Mouse (Mus musculus): ENCODE measurements at regions not wholly inside any gene's neighbourhood (a gene's known extent, or its start where the extent isn't known, plus 50 kb on each side); places are given as distances from the start of the nearest gene placed in this dataset.

DNA sequence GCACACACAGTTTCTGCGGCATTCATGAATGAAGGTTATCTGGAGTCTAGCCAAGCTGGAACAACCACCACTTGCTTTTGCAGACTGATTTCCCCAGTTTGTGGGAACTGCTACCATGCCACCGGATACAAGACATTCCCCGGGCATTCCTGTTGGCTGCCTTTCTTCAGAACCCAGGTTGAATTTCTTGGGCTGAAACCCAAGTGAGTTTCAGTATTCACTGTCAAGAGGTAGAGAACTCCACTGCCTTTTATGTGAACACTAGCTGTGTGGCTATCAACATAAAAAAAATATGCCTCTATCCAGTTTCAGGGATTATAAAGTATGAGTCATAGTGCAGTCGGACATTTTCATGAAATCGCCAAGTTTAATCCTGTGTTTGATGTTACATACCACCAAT lies 216.3 kb upstream of the A1bg start:
- DNase-seq, result no peak

DNA sequence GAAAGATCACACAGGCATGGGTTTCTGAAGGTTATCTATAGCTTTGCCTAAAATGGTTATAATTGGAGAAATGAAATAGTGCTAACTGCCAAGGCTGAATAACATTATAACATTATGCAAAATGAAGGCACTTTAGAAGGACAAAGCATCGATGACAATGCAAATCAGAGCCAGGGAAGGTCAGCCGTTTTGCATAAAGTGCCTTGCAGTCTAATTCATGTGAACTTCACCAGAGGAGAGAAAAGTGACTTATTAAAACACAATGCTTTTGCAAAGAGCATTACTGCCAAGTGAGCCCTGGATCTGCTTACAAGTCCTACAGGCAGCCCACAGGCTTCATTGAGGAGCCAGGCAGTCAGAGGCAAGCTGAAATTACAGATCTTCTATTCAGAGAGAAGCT lies 214.0 kb upstream of the A1bg start:
- no peak for DNase-seq

DNA sequence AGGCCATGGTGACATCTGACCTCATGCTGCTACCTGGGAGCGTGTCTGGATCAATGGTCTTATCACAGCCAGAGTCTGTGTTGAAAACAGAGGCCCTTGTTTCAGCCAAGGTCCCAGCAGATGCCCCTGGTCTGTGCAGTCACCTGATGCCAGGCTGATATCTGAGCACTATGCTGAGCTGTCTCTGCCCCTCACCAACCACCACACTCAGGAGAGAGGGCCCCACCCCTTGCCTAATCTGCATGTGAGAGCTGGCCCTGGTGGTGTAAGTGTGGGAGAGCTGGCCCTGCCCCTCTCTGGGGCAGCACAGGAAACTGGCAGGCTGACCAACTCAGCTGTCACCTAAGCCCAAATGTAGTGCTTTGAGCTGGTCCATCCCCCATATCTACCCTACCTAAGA lies 210.5 kb upstream of the A1bg start:
- no peak for DNase-seq

DNA sequence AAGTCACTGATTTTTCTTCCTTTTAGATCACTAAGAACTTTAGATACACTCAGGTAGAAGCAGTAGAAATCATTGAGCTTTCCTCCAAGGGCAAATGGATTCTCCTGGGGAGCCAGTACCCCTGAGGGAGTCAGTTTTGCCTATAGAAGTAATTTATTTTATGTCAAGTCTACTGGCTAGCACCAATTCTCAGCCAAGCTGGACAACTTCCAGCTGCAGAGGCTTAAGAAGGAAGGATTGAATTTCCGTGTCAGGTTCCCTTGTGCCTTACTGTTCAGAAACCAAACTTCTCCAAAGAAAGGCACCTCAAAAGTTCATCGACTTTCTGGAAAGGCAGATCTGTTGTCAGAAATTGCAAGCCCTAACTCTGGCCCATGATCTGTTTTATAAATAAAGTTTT lies 205.2 kb upstream of the A1bg start:
- DNase-seq, result no peak

DNA sequence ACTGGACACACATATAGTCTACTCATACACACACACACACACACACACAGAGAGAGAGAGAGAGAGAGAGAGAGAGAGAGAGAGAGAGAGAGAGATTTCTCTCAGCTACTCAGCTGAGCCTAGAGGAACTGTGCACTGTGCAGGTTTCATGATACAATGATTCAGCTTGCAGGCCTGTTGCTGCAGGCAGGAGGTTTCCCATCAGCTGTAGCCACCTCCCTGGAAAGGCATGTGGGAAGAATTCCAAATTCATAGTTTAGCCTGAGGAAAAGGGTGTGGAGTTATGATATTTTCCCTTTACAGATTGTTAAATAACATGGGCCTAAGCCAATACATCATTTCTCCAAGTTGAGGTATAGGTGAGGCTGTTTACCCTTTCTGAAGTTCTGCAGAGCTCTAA lies 204.3 kb upstream of the A1bg start:
- no peak for DNase-seq

DNA sequence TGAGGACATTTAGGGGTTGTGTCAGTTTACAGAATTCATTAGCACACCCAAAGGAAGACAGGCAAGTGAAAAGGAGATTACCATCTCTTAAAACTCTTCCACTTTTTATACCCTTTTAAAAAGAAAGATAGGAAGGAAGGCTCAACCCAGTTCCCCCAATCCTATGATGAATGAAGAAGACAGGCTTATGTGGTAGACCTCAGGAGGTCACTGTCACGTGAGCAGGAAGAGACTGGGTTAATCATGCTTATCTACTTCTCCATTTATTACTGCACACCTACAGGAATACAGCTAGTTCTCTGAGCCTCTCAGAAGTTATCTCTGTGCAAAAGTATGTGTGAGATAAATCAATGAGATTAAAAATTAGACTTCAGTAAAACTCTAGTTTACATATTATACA lies 194.1 kb upstream of the A1bg start:
- DNase-seq, result no peak

DNA sequence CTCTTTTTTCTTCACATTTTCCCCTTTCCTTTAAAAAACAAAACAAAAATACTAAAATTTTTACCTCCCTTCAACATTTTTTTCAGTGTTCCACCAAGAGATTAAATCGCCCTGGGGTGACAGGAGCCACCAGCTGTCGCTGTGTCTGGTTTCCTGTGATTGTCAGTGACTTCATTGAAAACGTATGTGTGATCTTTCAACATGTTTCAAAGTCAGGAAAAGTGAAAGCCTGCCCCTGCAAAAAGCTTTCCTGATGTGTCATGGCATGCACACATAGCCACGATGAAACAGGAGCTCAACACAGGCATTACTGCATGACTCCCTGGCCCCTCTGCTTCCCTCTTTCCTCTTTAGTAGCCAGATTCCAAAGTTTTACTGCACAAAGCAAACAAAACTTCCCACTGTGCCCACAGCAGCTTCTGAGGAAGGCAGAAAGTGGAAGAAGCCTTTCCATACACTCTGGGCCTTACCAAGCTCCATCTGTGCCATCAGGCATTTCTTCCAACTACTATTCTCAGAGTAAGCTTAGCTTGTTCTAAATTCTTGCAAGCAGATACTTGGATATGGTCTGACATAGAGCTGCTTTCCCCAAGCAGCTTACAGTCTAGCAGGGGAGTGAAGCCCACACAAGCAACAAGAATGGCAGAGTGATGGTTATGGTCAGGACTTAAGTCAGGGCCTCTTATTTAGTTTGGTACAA lies 186.8 kb upstream of the A1bg start:
- DNase-seq, result peak; percentile 39

DNA sequence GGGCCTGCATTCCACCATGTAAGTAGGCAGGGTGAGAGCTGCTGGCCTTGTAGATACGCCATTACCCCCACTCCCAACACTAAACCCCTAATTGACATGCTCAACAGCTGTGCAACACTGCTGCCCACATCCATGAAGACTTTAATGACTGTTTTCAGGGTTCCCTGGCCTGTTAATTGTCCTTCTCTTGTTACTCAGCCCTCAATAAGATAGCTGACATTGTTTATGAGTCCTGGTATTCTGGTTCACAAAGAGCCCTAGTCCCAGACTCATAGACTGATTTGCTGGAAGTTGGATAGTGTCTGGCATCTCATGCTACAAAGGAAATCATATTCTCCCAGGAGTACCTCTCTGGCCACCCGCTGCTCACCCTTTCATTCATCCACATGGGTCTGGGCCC lies 186.1 kb upstream of the A1bg start:
- DNase-seq, result no peak

DNA sequence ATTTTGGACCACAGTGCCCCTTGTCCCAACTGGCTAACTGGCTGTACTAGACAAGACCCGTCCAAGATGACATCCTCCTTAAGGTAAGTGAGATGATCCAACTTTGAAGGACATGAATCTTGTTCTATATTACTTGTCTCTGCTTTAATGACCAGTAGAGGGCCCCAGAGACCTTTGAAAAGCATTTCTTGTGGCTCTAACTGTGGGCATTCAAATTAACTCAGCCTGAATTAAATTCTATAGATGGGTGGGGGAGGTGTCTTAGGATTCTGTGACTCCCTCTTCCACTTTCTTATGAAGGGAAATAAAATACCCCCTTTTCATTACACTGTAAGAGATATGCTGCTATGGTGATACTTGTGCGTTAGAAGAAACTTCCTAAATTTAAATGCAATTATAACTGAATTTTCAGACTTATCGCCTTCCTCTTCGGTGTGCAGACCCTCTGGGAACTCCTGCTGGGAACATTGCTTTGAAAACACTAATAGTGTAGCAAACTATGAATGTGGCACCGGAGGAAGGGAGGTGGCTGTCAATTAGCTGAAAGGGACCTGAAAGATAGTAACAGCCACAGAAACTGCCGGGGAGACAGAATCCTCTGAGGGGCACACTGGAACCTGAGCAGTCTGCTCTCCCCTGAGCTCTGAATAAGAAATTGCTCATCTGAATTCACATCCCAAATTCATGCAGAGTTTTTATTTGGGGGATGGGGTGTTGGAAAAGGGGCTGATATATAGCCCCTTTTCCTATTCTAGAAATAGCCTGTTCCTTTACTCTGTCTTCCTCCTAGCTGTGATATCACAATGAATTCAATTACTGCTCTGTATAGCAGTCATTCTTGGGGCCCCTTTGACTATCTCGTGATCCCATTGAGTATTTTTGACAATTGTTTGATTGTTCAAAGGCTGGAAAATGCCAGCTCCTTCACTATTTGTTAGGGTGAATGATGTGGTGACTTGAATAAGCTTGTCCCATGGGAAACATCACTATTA lies 179.9 kb upstream of the A1bg start:
- peak; percentile 51 for DNase-seq

DNA sequence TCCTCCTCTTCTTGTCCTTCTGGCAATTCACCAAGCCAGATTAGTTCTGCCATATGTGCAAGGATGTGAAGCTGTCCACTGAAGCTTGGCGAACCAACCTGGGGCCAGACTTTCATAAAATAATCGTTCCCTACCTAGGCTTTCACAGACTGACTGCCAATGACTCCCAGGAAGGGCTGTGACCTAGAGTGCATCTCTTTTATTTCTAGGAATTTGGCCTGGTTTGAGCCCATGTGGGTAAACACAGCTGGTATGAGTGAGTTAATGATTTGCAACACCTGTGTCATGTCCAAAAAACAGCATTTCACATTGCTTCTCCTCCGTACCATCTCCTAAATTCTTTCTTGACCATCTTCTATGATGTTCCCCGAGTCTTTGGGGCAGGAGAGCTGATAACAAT lies 178.0 kb upstream of the A1bg start:
- DNase-seq, result no peak

DNA sequence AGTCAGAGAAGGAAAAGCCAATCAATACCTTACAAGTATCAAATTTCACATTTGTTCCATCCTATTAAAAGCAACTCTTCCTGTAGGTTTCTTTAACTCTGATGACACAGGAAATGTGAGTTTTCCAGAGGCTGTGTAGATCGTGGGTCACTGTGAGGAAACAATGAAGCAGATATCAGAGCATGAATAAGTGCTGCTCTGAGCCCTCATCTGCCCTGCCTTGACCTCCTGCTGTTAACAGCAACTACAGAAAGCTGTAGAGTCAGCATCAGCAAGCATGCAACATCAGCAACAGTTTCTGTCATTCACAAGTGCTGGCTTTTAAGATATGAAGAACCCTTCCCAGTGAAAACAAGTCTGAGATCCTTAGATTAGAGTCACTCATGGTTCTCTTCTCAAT lies 176.2 kb upstream of the A1bg start:
- DNase-seq, result no peak

DNA sequence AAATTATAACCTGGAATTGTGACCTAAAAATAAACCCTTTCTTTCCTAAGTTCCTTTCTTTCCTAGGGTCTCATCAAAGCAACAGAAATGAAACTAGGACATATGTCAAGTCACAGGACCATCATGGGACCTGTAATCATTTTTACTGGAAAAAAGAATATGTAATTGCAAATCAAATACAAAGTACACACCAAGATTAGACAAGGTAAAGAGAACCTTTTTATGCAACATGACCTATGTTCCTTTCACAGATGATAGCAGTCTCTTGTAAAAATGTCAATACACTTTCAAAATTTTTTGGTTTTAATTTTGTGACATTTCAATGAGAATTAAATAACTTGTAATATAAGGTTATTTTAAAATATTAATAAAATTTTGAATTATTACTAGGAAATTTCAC lies 175.7 kb upstream of the A1bg start:
- DNase-seq, result no peak

DNA sequence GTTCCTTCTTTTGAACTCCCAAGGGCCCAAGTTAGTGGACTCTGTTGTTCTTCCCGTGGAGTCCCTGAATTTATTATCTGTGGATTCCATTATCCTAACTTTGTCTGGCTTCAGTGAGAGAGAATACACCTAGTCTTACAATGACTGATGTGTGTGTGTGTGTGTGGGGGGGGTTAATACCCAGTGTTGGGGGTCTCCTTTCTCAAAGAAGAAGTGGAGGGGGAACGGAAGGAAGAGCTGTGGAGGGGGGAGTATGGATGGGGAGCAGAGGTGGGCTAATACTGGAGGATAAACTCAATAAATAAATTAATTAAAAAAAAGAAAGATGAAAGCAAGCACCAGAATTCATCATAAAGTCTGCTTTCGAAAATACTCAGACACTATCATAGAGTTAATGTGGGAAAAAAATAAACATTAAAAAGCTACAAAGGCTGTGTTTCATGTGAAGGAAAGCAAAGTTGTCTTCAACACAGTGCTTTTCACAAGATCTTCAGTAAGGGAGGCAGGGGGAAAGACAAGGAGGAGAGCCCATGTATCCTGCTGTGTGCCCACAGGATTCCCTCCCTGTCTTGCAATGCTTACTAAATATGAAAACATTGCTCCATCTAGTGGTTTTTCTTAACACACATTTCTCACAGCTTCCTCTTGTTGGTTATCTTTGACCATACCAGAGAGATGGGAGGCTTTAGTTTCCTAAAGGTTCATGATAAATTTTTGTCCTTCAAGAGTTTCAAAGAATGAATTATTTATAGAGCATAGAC lies 173.4 kb upstream of the A1bg start:
- no peak for DNase-seq

DNA sequence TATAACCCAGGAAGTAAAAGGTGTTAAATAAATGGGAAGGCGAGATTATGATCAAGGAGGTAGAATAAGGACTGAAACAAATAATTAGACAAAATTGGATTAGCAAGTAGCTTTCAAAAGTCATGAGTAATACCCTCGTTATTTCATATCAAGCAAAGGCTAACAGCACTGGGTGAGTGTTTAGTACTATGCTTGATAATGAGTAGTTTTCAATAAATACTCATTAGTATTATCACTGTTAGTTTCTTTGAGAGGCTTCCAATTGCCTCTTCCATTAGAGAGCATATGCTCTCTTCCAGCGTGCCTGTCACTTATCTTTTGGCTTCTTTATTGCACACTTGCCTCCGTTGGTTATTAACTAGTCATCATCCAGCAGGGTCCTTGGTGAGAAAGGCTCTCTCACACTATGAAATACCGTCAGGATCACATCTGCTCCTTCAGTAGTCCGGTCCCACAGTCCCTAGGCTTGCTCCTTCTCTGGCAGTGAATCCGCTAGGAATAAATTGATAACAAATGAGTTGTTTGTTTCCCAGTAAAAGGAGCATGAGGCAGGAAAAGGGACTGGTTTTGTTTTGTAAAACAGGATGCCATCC lies 132.3 kb upstream of the A1bg start:
- DNase-seq, result no peak

DNA sequence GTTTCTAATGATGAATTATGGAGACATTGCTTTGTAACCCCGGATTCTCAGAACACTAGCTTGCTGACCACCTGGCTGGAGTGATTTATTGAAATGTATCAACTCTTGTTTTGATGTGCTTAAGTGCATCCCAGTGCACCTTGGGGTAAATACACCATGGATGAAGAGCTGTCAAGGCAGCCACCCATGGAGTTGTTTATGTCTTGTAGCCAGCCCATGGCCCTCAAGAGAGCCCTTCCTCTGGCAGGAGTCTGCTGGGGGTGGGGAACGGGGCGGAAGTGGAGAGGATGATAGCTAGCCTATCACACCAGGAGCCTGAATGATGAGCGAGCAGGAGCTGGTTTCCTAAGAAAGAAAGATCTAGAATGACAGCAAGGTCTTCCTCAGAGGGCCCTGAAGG lies 128.6 kb upstream of the A1bg start:
- DNase-seq, result no peak

DNA sequence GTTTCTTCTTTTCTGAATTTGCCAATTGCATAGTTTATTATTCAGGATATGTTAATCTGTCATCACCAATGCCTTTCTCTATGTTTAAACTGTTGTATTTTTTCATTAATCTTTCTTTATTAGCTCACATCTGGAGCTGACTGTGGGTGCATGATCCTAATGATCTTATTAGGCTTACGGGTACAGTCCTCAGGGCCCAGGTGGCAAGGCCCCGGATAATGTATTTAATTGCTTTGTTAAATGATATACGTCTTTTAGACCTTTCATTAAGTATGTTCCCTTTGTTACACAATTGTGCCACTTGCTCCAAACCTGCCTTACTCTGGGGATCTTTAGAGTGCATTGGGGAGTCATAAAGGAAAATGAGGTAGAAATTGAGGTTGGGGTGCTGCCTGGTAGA lies 86.7 kb upstream of the A1bg start:
- DNase-seq, result no peak

DNA sequence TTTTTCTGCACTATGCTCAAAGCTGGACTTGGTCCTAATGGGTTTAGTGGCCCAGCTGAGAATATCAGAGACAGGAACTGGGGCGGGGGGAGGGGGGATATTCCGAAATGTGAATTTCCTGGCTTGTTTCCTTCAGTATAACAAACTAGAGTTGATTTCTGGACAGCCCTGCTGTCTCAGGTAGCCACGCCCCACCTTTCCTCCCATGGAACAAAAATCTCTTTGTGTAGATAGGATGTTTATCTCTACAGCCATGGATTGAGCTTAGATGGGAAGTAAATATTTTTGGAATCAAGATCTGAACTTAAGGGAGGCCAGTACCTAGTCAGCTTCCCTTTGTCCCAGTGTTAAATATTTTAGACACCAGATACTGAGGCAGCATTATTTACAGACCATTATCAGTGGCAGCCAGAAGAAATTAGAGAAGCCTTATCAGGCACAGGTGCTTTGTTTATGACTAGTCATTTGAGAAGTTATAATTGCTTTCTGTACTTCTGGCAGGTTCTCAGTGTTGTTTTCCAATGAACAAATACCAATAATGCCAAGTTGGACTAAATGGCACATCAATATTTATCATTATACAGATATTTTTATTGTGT lies 84.7 kb upstream of the A1bg start:
- peak; percentile 5 for DNase-seq

DNA sequence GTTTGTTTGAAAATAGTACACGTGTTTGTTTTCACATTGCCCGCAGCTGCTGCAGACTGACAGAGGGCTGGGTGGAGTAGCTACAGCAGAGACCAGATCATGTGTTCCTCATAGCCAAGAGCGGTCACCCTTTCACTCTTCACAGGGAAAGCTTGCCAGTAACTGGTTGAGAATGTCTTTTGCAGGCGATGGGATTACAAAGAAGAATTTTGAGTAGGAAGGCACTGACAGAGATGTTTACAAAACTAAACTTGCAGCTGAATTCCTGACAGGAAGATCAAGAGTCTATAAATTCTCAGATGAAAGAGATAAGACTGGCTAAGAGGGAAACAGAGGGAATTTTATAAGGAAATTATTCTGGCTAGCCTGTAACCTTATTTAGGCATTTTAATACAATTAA lies 83.8 kb upstream of the A1bg start:
- DNase-seq, result peak; percentile 5

DNA sequence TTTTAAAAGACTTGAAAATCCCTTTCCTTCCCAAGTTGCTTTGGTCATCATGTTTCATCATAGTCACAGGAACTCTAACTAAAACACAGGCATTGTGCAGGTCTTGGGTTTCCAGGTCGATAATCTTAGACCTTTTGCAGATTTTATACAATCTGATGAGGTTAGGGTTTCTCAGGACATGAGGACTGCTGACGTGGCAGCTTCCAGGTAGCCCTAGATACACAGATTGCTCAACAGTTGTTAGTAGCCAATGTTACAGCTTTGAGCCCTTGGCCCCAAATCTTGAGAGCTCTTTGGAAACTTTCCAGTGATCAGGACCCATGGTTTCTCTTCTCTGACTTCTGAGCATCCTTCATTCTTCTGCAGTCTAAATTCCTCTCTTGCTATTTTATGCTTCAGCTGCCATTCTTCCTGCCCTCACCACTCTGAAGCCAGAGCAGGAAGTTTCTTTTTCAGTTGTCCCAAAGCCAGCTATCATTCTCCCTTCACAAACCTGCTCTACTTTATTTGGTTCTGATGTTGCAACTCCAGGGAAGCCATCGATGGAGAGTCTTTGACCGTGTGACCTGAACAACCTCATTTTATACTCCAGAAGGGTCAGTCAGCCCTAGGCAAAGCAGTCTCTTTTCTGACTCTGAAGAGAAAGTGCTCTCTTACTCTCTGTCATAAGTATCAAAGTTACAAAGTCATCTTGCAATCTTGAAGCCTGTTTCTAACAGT lies 71.3 kb upstream of the A1bg start:
- DNase-seq, result no peak

DNA sequence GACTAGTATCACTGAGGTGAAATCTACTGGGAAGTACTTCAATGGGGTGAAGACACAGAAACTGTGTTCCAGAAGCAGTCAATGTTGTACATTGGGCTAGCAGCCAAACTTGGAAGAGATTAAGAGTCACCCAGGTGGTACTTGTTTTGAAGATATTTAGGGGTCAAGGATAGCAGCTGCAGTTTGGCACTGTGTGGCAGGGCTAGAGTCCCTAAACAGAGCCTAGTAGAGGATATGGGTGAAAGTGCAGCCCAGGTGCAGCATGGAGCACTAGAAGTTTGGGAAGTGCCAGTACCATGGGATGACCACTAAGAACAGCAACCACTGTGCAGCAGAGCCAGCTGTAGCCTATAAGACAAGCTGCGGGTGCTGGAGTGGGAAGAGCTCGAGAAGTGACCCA lies 70.6 kb upstream of the A1bg start:
- no peak for DNase-seq

DNA sequence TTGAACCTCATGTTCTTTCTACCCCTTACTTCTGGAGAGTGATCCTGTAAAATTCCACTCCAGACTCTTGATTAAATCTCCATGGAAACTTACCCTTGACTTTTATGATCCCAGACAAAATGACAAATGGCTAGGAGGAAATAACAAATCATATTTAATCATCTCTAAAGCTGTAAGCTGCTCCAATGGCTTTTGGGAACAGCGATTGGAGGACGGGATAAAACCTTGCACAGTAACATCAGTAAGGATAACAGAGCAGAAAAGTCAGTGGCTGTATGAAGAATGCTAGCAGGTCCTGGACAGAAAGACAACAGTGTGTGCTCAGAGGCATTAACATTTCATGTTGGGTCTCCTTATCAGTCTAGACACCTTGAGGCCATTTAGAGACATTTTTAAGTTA lies 59.8 kb upstream of the A1bg start:
- no peak for DNase-seq
